Mouse (Mus musculus) forebrain, embryonic 14.5 days (tissue): ENCODE results near the gene Tmem132d. TPM values are rescaled to one million over a fixed set of nuclear protein-coding genes. Genes with fewer than 3 reads are reported as not detected.
A peak's percentile ranks its signal among the peaks of the same experiment; 100 is the strongest.

Source experiments
- ATAC-seq: fragments of 200-750 bp; cut with Nextera tagmentation; 2 replicates; pipeline ENCODE4 v1.8.0; 2017; ENCODE audit warnings: mild to moderate bottlenecking, moderate library complexity
- DNase-seq: peaks from one replicate; pipeline ENCODE4 v3.0.0-alpha.2; 2015; ENCODE audit warnings: low spot score
- H3K27ac ChIP-seq: fragments of 300-500 bp; sonication (generic); 2 replicates; pipeline ENCODE4 v1.5.1; 2014; ENCODE audit warnings: low read depth, mild to moderate bottlenecking, control low read depth, low read length, moderate library complexity
- H3K27me3 ChIP-seq: fragments of 300-500 bp; sonication (generic); replicated peaks from 2 replicates; pipeline ENCODE4 v1.6.1; 2014; ENCODE audit warnings: low read length, control low read depth, mixed read lengths; ENCODE audit not compliant: control insufficient read depth, insufficient read depth
- H3K36me3 ChIP-seq: fragments of 300-500 bp; sonication (generic); 2 replicates; pipeline ENCODE4 v1.6.1; 2014; ENCODE audit warnings: low read length, control low read depth; ENCODE audit not compliant: control insufficient read depth, insufficient read depth
- H3K4me1 ChIP-seq: fragments of 300-500 bp; sonication (generic); 2 replicates; pipeline ENCODE4 v1.6.1; 2014; ENCODE audit warnings: antibody characterized with exemption, low read length, control low read depth; ENCODE audit not compliant: control insufficient read depth, insufficient read depth
- H3K4me2 ChIP-seq: fragments of 300-500 bp; sonication (generic); 2 replicates; pipeline ENCODE4 v1.6.1; 2014; ENCODE audit warnings: mild to moderate bottlenecking, control low read depth, low read length
- H3K4me3 ChIP-seq: fragments of 300-500 bp; sonication (generic); 2 replicates; pipeline ENCODE4 v1.5.1; 2014; ENCODE audit warnings: low read depth, low read length, control low read depth
- H3K9ac ChIP-seq: fragments of 300-500 bp; sonication (generic); 2 replicates; pipeline ENCODE4 v1.6.1; 2014; ENCODE audit warnings: mild to moderate bottlenecking, low read length, control low read depth, moderate library complexity
- H3K9me3 ChIP-seq: fragments of 300-500 bp; sonication (generic); replicated peaks from 2 replicates; pipeline ENCODE4 v1.6.1; 2016; ENCODE audit warnings: low read length, control low read depth, mixed read lengths; ENCODE audit not compliant: control insufficient read depth
- WGBS: fragments of 180-500 bp; shearing (Covaris S2); extraction: QIAGEN DNeasy Blood & Tissue Kit; methylation state at CpG from one replicate; pipeline ENCODE4 v1.1.7; 2014; 5-methylcytosine and 5-hydroxymethylcytosine counted together
- polyA plus RNA-seq: library from polyadenylated mRNA; unstranded; fragments of >200 nt; fragmentation: Nextera tagmentation; extraction: Ambion mirVana; gene quantifications from 2 replicates; pipeline ENCODE4 v1.2.1, GENCODE M21; 2014

Tmem132d gene
- polyA plus RNA-seq, 1 experiment from 2014 or later: 0.86 TPM

DNA sequence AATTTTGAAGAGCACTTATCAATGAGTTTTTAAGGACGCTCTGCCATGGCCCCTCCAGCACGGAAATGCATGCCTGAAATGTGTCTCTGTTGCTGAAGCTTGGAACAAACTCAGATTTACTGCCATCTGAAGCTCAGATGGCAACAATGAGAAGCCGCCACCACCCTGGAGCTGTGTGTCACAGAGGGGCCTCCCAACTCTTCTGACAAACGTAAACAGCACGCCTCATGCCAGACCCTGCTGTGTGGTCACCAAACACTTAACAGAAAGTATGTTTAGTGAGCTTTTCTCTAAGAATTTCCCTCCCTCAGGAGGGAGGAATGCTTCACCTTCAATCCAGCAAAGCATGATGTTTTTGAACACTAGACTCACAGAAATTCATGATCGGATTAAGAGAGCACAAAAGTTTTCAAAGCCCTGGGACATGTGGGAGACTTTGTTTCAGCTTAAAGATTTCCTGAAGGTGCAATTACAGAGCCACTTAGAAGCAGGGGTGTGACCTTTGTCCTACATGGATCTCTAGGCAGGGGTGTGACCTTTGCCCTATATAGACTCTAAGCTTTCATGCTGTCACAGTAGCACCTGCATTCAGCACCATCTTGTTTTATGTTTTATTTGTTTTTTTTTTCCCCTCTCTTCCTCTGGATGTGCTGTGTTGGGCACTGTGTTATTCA lies 453.4 kb downstream of the Tmem132d start:
- H3K27me3 ChIP-seq: no peaks in the 10 kb centered on the region
- no peaks in the 10 kb centered on the region for H3K36me3 ChIP-seq
- no peak overlapping the region for H3K9ac ChIP-seq
- H3K4me1 ChIP-seq: peaks cover 11% of the 10 kb centered on the region; the same call in 1 of the 2 replicates
- no peak overlapping the region for H3K4me3 ChIP-seq
- H3K27ac ChIP-seq: no peak overlapping the region
- H3K9me3 ChIP-seq: no peaks in the 10 kb centered on the region
- no peak for ATAC-seq
- WGBS: 21% methylated on average over 6 of the region's 6 CpGs
- no peak overlapping the region for H3K4me2 ChIP-seq
- DNase-seq: no peak

DNA sequence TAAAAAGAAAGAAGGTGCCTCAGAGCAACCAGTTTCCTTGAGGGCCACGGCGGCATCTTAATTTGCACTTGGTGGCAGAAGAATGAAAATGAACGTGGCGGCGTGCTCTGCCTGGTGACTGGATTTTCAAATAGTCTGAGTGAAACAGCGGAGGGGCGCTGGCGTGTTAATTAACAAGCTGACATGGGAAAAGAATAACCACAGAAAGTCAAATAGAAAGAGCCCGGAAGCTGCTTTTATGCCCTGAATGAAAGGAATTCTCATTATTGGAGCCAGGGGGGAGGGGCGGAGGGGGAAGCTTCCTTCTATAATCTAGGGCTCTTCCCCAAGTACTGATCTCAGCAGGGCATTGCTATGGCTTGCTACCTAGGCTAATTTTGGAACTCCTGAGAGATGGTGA lies 456.2 kb downstream of the Tmem132d start:
- ATAC-seq (peak; percentile 46; the same call in 1 of the 2 replicates), DNase-seq (peak; percentile 69)
- no peak overlapping the region for H3K4me3 ChIP-seq
- no peaks in the 10 kb centered on the region for H3K27me3 ChIP-seq
- H3K9me3 ChIP-seq: no peaks in the 10 kb centered on the region
- H3K36me3 ChIP-seq: no peaks in the 10 kb centered on the region
- no peak overlapping the region for H3K27ac ChIP-seq
- no peak overlapping the region; the same call in 1 of the 2 replicates for H3K4me2 ChIP-seq
- H3K4me1 ChIP-seq: peaks cover 11% of the 10 kb centered on the region; the same call in 1 of the 2 replicates
- no peak overlapping the region for H3K9ac ChIP-seq
- WGBS: 4% methylated on average over 10 of the region's 10 CpGs

DNA sequence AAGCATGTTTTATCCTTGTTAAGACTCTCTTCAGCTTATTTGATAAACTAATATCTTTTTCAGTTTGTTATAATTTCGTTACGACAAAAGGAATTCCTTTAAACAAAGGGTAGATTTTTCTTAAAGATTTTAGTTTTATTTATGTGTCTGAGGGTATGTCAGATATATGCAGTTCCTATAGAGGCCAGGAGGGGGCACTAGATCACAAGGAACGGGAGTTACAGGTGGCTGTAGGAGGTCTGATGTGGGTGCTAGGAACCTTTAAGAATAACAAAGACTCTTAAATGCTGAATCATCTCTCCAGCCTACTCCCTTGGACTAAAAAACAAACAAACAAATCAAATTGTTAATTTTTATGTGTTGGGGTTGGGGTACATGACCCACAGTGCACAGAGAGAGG lies 467.2 kb downstream of the Tmem132d start:
- Histone ChIP-seq H3K9ac (no peak overlapping the region), H3K9me3 (no peaks in the 10 kb centered on the region), H3K4me1 (no peaks in the 10 kb centered on the region), H3K4me2 (no peak overlapping the region), H3K4me3 (no peak overlapping the region), H3K36me3 (no peaks in the 10 kb centered on the region), H3K27ac (no peak overlapping the region), H3K27me3 (no peaks in the 10 kb centered on the region)
- no peak for ATAC-seq
- WGBS: 90% methylated on average over 3 of the region's 3 CpGs
- DNase-seq: no peak

DNA sequence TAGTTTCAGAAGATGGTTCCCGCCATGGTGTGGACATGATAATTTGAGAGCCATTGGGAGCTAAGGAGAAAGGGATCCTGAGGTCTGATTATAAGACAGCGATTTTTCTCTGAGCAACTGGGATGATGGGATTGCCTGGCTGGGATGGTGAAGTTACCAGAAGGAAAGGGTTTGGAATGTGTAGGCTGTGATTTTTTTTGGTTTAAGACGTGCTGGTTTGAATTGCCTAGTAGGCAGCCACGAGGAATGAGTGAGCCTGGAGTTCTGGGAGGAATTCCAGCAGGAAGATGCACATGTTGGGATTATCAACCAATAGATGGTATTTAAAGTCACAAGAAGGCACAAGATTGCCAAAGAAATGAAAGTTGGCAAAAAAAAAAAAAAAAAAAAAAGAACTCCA lies 470.2 kb downstream of the Tmem132d start:
- Histone ChIP-seq H3K27ac (no peak overlapping the region), H3K36me3 (no peaks in the 10 kb centered on the region), H3K4me2 (no peak overlapping the region), H3K4me3 (no peak overlapping the region), H3K4me1 (no peaks in the 10 kb centered on the region), H3K9ac (no peak overlapping the region), H3K27me3 (no peaks in the 10 kb centered on the region), H3K9me3 (no peaks in the 10 kb centered on the region)
- DNase-seq (no peak), ATAC-seq (no peak)
- 91% methylated on average over 4 of the region's 4 CpGs for WGBS

DNA sequence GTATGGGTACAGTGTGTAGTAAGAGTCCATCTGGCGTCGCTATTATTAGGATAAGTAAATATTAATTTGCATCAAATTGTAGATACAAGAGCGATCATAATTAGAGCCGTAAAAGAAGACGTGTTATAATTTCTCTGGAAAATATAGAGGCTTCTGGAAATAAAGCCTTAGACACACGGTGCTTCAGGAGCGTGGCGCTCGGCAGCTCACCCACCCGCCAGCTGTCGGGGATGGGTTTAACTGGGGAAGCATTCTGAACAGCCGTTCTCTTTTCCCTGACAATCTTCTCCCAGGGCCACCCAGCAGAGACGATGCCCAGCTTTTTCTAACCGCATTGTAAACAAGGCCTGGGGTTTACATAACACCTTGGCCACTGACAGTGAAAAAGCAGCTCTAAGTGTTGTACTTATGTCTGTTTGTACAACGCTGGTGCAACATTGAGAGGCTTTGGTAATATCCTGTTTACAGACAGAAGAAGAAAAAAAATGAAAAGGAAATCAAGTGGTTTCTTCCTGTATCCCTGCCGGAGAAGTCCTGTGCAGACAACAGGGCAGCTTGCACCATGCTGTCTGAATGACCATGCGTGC lies 476.3 kb downstream of the Tmem132d start:
- no peak overlapping the region for H3K27ac ChIP-seq
- ATAC-seq: no peak
- peak; percentile 30 for DNase-seq
- no peaks in the 10 kb centered on the region for H3K9me3 ChIP-seq
- H3K9ac ChIP-seq: no peak overlapping the region
- WGBS: 74% methylated on average over 17 of the region's 17 CpGs
- H3K4me3 ChIP-seq: no peak overlapping the region
- no peaks in the 10 kb centered on the region for H3K4me1 ChIP-seq
- H3K27me3 ChIP-seq: no peaks in the 10 kb centered on the region
- H3K4me2 ChIP-seq: no peak overlapping the region
- H3K36me3 ChIP-seq: no peaks in the 10 kb centered on the region

DNA sequence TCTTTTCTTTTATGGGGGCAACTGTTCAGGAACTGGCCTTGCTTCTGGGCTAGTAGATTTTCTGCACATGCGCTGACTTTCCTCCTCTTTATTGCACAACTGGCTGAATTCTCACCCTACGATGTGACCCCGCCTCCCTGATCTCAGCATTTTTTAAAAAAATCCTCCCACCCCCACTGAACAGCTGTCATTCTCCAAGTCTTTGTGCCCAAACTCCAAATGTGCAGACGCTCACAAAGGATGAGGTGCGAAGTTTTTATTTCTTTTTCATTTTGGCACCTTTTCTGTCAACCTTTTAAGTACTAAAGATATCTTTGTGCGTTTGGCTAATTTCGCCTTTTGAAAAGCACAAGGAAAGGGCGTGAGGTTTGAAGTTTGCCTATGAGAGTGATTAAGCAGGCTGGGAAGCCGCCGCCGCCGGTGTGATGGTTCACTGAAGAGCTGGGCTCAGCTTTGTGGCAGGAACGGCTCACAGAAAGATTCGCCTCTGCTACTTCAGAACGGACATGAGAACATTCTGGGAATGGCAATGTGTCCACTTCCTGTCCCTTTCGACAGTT lies 478.6 kb downstream of the Tmem132d start:
- Histone ChIP-seq H3K4me1 (no peaks in the 10 kb centered on the region), H3K9ac (no peak overlapping the region), H3K36me3 (no peaks in the 10 kb centered on the region), H3K27me3 (no peaks in the 10 kb centered on the region), H3K4me2 (no peak overlapping the region), H3K9me3 (no peaks in the 10 kb centered on the region), H3K4me3 (no peak overlapping the region), H3K27ac (no peak overlapping the region)
- WGBS: 71% methylated on average over 16 of the region's 16 CpGs
- ATAC-seq (no peak), DNase-seq (no peak)

DNA sequence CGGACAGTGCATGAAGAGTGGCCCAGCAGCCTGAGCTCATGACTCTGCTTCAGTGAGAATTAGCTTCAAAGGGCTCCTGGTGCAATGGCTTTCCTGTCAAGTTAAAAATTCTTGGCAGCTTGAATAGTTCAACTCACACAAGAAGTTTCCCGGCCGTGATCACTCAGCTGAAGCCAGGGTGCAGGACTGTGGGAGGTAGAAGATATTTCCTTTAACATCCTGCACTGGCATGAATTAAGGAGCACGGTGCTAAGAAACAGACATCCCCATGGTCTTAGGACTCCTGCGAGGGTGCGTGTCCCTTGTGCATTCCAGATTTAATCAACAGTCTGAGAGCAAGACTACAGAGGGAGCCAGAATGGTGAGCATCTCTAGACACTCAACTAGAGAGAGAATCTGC lies 480.1 kb downstream of the Tmem132d start:
- Histone ChIP-seq H3K4me2 (no peak overlapping the region), H3K9ac (no peak overlapping the region), H3K9me3 (no peaks in the 10 kb centered on the region), H3K4me3 (no peak overlapping the region), H3K27me3 (no peaks in the 10 kb centered on the region), H3K27ac (no peak overlapping the region), H3K4me1 (no peaks in the 10 kb centered on the region), H3K36me3 (no peaks in the 10 kb centered on the region)
- WGBS: 74% methylated on average over 6 of the region's 6 CpGs
- ATAC-seq (no peak), DNase-seq (no peak)

DNA sequence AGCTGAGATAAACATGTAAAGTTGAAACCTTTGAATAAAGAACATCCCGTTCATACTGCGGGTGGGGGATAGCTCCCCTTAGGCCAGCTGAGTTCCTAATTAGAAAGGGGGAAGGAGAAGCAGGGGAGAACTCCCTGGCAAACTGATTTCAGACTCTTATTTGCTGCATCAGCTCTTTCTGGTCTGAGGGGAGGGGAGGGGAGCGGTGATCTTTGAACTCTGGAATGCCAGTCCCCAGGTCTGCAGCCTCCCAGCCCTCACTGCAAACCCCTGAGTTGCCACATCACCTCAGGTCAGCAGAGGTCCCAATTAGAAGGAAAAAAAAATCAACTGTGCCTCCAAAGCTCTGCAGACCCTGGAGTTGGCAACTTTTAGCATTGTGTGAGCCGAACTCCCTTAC lies 482.3 kb downstream of the Tmem132d start:
- no peak for ATAC-seq
- Histone ChIP-seq H3K9ac (no peak overlapping the region), H3K4me2 (no peak overlapping the region), H3K27me3 (no peaks in the 10 kb centered on the region), H3K9me3 (no peaks in the 10 kb centered on the region), H3K27ac (no peak overlapping the region), H3K4me1 (no peaks in the 10 kb centered on the region), H3K4me3 (no peak overlapping the region), H3K36me3 (no peaks in the 10 kb centered on the region)
- WGBS: 63% methylated on average over 4 of the region's 4 CpGs
- DNase-seq: no peak

DNA sequence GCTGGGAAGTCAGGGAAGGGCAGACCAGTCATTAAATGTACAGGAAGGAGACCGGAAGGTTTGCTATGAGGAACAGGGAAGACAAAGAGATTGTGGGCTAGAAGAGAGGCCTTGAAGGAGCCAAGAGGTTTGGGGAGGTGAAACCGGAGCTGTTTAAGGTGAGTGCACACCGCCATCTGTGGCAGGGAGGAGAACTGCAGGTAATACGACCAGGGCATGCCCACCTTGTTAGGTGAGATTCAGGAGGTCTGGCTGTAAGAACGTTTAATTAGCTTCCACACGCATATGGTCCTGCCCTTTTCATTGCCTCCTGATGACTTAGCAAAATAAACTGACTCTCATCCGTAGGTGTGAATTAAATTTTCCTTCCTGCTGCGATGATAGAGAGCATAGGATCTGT lies 485.6 kb downstream of the Tmem132d start:
- Histone ChIP-seq H3K9ac (no peak overlapping the region), H3K36me3 (no peaks in the 10 kb centered on the region), H3K9me3 (no peaks in the 10 kb centered on the region), H3K4me2 (no peak overlapping the region), H3K4me3 (no peak overlapping the region), H3K27me3 (no peaks in the 10 kb centered on the region), H3K4me1 (no peaks in the 10 kb centered on the region), H3K27ac (no peak overlapping the region)
- WGBS: 33% methylated on average over 8 of the region's 8 CpGs
- DNase-seq: peak; percentile 28
- ATAC-seq: no peak
